Mouse (Mus musculus) embryo, embryonic 9.5 days (tissue): ENCODE measurements around the gene Clip1.
A peak's percentile ranks its signal among the peaks of the same experiment; 100 is the strongest.

Experiments
- DNase-seq: peaks from one replicate; pipeline ENCODE4 v3.0.0-alpha.2; 2017; ENCODE audit errors: extremely low spot score

Gene Clip1

GRCm38 (mm10) chr5:123602174-123602573, 82.2 kb downstream of the Clip1 start:
- DNase-seq: no peak

DNA sequence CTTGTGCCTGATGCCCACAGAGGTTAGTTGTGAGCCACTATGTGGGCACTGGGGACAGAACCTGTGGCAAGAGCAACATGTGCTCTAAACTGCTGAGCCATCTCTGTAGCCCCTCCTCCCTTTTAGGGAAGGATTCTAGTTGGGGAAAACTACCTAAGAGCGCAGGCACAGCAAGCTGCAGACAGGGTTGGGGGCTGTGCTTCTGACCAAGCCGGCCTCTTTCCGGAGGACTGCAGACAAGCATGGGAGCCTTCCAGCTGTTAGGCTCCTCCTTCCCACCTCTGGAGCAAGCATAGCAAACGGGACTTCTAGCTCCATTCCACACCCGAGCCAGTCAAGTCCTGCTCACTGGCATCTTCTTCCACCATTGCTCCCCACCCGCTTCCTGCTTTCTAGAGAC, 85.1 kb downstream of the Clip1 start:
- DNase-seq: no peak

DNA sequence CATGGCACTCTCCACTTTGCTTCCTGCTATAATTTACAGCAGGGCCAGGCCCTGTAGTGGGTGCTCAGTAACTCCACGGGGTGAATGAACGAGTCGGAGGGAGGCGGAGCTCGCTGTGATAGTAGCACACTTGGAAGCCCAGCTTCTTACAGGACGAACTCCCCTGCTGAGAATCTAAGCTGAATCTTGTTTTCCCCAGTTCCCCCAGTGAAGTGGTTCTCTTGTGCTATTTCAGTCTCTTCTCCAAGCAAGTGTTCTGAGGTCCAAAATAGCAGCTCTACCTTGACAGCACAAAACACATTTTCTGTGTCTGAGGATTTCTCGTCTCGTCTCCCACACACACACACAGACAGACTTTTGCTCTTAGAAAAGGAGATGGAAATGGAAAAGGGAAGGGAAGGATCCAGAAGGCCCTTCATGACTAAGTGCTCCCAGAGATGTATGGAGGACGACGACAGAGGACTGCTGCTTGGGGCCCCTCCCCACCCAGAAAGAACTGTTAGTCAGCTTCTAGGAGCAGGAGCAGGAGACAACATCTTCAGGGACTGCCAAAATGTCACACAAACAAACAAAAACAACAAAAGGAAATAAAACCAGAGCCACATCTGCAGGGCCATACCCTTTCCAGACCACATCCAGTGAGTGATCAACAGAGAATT, 90.7 kb downstream of the Clip1 start:
- no peak for DNase-seq

GRCm38 (mm10) chr5:123580043-123580442, 104.4 kb downstream of the Clip1 start:
- DNase-seq: no peak

DNA sequence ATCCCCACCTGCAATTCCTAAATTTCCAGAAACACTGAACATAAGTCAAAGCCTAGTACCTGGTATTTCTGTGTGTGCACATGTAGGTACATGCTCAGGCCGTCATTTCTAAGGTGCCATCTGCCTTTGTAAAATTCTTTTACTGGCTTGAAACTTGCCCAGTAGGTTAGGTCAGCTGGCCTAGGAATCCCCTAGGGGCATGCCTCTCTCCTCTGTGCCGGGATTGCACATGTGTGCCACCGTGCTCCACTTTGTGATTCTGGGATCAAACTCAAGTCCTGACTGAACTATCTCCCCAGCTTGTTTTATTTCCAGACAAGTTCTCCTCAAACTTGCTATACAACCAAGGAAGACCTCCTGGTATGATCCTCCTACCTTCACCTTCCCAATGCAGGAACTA, 107.7 kb downstream of the Clip1 start:
- no peak for DNase-seq

- no peak for DNase-seq
Measured at GRCm38 (mm10) chr5:123573362-123573761, 111.1 kb downstream of the Clip1 start.

GRCm38 (mm10) chr5:123572357-123573186, 111.8 kb downstream of the Clip1 start, which contains the start of gene Vps33a:
Gene Vps33a, minus strand, starts transcription at chr5:123573038.
- DNase-seq: peak; percentile 98

- DNase-seq: no peak
Measured at GRCm38 (mm10) chr5:123561128-123561527, 123.3 kb downstream of the Clip1 start.

DNA sequence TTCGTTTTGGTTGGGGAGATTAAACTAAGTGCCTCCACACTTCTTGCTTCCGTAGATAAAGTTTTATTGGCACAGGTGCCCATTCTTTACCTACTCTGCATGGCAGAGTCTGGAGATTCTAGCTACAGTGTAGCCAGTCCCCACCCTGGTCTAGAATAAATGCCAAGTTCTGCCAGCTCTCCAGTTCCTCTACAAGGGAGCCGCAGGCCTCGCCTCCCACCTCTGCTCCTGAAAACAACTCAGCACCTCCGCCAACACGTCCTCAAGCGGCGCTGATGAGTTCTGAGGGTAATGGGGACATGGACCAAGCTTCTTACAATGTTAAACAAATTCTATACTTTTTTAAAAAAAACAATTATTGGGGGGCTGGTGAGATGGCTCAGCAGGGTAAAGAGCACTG, 124.8 kb downstream of the Clip1 start:
- DNase-seq: no peak

DNA sequence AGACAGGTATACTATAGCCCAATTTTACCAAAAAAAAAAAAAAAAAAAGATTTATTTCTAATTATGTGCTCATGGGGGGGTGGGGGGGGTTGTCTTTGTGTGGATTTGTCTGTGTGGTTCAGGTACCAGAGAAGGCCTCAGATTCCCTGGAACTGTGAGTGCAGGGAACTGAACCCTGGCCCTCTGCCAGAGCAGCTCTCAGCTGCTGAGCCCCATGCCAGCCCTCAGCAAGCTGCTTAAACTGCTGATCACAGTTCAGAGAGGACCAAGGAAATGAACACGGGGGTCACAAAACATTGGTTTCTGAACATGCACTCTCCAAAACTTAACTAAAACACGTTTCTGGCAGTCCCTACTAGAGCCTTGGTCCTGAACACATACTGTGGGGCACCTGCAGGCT, 128.0 kb downstream of the Clip1 start:
- no peak for DNase-seq

DNA sequence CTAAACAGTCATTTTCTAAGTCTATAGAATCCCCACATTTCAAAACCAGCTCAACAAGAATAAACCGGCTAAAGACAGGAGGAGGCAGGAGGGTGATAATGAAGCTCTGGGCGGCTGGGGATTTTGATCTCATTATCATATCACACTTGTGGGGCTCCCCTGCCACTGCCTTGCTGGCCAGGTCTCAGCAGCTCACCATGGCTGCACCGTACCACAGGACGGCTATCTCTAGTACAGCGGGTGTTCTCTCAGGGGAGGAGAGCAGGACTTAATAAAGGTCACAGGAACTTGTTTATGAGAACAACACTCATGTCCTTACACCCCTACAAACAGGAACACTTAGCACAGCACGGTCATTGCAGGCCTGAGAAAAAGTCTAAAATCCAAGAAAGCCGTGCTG, 128.7 kb downstream of the Clip1 start:
- DNase-seq: no peak

- no peak for DNase-seq
Measured at GRCm38 (mm10) chr5:123533801-123534200, 150.6 kb downstream of the Clip1 start.

- DNase-seq: no peak
Measured at GRCm38 (mm10) chr5:123530056-123530455, 154.4 kb downstream of the Clip1 start.

DNA sequence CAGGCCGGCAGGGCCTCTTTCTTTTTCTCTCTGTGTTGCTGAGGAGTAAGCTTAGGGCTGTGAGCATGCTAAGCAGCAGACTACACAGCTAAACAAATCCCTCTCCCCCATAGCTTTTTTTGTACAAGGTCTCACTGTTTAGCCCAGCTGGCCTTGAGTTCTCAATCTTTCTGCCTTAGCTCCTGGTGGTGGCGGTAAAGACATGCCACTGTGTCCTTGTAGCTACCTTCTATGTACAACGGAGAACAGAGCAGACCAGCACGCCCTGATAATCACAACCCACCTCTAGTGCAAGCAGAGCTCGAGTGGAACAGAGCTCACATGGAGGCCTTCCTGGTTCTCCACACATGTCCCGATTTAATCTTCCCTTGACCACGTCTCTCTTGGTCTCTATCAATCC, 155.8 kb downstream of the Clip1 start:
- DNase-seq: no peak
